Mouse (Mus musculus): ENCODE results near the gene Bmp8a.
"Not testable (repeated sequence)": the region's sequence is repeated elsewhere in the genome, so short reads cannot be mapped to it uniquely, and the experiment has no call there.

Bmp8a gene

DNA sequence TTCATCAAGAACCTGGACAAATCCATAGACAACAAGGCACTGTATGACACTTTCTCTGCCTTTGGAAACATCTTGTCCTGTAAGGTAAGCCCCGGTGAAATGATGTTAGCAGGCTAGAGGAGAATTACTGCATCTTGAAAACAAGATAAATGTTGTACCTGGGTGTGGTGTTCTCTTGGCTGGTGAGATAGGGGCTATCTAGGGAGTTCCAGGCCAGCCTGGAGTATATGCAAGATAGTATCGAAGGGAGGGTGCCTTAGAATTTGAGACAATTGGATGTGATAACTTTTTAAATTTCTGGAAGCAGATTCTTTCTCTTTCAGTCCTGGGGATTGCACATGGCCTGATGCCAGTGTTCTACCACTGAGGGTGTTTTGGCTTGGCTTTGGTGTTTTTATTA is 56.3 kb downstream of the Bmp8a start:
- DNase-seq (ENCODE audit: extremely low spot score), result no peak

- DNase-seq (ENCODE audit: extremely low spot score), result no peak
Observed at GRCm38 (mm10) chr4:123284731-123285624, 58.1 kb downstream of the Bmp8a start.

- peak; percentile 26 for DNase-seq (ENCODE audit: extremely low spot score)
Observed at GRCm38 (mm10) chr4:123283675-123284064, 59.4 kb downstream of the Bmp8a start.

DNA sequence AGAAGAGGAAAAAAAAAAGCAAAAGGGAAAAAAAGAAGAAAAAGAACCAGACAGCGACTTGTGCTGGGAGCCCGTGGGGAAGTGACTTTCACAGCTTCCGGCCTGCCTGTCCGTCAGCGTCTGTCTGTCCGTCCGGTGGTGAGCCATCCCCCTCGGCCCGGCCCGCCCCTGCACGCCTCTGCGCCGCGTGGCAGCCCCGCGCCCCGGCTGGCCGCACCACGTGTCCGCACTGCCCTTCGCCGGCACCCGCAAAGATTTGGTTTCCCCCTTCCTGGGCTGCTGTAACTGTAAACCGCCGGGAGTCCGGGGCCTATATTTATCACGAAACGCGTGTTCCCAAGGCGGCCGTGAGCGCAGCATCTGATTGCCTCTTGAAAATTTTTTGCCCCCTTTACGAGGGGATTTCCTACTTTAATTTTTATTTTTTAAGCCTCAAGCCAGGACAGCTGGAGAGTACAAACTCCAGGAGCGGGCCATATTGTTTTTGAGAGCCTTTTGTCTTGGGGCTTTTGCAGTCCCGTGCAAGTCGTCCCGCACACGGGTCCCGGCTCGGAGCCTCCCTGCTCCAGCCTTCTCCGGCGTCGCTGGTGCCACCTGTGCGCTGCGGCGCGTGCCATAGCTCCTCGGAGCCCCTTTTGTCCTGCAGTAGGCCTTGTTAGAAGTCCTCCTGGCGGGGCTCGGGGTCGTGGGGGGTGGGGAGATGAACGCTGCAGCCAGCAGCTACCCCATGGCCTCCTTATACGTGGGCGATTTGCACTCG is 60.0 kb downstream of the Bmp8a start:
- DNase-seq (ENCODE audit: extremely low spot score), result not testable (repeated sequence)

GRCm38 (mm10) chr4:123282500-123282899 is 60.6 kb downstream of the Bmp8a start:
- peak; percentile 90 for DNase-seq (ENCODE audit: extremely low spot score)

DNA sequence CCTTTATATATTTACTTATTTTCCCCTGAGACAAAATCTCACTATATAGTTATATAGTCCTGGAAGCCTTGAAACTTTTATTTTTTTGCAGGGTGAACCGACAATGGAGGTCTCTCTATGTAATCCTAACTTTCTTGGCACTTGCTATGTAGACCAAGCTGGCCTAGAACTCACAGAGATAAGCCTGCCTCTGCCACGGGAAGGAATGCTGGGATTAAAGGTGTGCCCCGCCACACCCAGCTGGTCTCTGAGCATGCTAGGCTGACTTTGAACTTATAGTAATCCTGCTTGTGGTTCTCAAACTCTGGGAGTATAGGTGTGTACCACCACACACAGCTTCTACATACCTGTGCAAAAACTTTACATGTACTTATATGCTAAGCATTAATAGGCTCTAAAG is 62.9 kb downstream of the Bmp8a start:
- DNase-seq (ENCODE audit: extremely low spot score), result no peak

DNA sequence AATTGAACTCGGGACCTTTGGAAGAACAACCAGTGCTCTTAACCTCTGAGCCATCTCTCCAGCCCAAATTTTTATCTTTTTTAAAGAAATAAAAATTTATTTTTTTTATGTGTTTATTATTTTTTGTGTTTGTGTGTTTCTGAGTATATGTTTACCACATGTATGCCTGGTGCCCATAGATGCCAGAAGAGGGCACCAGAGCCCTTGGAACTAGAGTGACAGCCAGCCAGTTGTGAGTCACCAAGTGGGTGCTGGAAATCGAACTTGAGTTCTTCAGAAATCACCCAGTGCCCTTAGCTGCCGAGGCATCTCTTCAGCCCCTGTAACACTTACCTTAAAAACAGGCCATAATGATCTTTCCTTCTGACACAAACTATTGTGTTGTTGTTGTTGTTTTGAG is 72.0 kb downstream of the Bmp8a start:
- DNase-seq (ENCODE audit: extremely low spot score), result no peak

Measured in embryo, embryonic 9.5 days (tissue).